Mouse (Mus musculus) layer of hippocampus, adult 2 months (tissue): ENCODE measurements around the gene Scand1. TPM values are rescaled to one million over a fixed set of nuclear protein-coding genes. Genes with fewer than 3 reads are reported as not detected.

Source experiments
- DNase-seq, 2 experiments: peaks; one replicate each; pipeline ENCODE4 v3.0.0; 2022; ENCODE audit warnings: low spot score in 2 of 2
- H3K27ac ChIP-seq: fragments of 200-600 bp; 2 replicates; pipeline ENCODE4 v1.8.1; 2022
- H3K4me3 ChIP-seq: fragments of 200-600 bp; 2 replicates; pipeline ENCODE4 v1.8.1; 2022; ENCODE audit warnings: mild to moderate bottlenecking
- CTCF ChIP-seq: fragments of 200-600 bp; conservative IDR thresholded peaks from 2 replicates; pipeline ENCODE4 v1.8.1; 2022; ENCODE audit warnings: antibody characterized with exemption, mild to moderate bottlenecking, moderate library complexity
- microRNA-seq, 2 experiments: library from miRNA; unstranded; fragments of <30 nt; microRNA quantifications; one replicate each; pipeline ENCODE4 v1.2.0; 2021
- total RNA-seq, 2 experiments: library from RNA; stranded (reverse); gene quantifications; 2 replicates each; pipeline ENCODE4 v1.2.3; 2021

The Scand1 gene
- total RNA-seq, 2 experiments from 2014 or later, result 86.5 to 97.6 TPM

- H3K27ac ChIP-seq, result no peak overlapping the region
- DNase-seq, result no peak
- no peak overlapping the region for H3K4me3 ChIP-seq
- no peak for TF ChIP-seq CTCF
Measured at GRCm38 (mm10) chr2:156263204-156263893, 49.2 kb downstream of the Scand1 start.

Small RNA genes within 50 kb of the gene (microRNA-seq; reads per million reads assigned to microRNA genes)
- gene Gm22759, result 0 reads per million in 2 experiments

Other genes with a start within 250 kb of the Scand1 start
- 1 to 10 TPM; 3.3 to 5.1 TPM for gene Spag4, start 247.5 kb downstream of the Scand1 start, total RNA-seq
- 10 to 100 TPM; 26.9 to 27.3 TPM for gene Cpne1, start 200.7 kb downstream of the Scand1 start, total RNA-seq
- 10 to 100 TPM; 26.9 to 36.3 TPM for gene Rbm12, start 200.7 kb downstream of the Scand1 start, total RNA-seq
- 10 to 100 TPM; 18.5 to 24.6 TPM for gene Gm28036, start 185.6 kb downstream of the Scand1 start, total RNA-seq
- 100 to 1,000 TPM; 149 to 160 TPM for gene Romo1, start 168.7 kb downstream of the Scand1 start, total RNA-seq
- 10 to 100 TPM; 41.6 to 45.2 TPM for gene Nfs1, start 168.5 kb downstream of the Scand1 start, total RNA-seq
- gene Rbm39, start 132.5 kb downstream of the Scand1 start, total RNA-seq, result 100 to 1,000 TPM; 346 to 390 TPM
- 100 to 1,000 TPM; 106 to 116 TPM for gene Phf20, start 116.2 kb downstream of the Scand1 start, total RNA-seq
- 1 to 10 TPM; 5.1 to 5.4 TPM for gene Cnbd2, start 405 bp downstream of the Scand1 start, total RNA-seq
- gene Epb41l1, start 108.2 kb upstream of the Scand1 start, total RNA-seq, result 100 to 1,000 TPM; 340 to 347 TPM
- 10 to 100 TPM; 35.6 to 39.0 TPM for gene Aar2, start 234.9 kb upstream of the Scand1 start, total RNA-seq